Mouse (Mus musculus) stomach, embryonic 14.5 days (tissue): ENCODE measurements around the gene Gna13. TPM values are rescaled to one million over a fixed set of nuclear protein-coding genes. Genes with fewer than 3 reads are reported as not detected.

ENCODE experiments used
- ATAC-seq: fragments of 200-750 bp; cut with Nextera tagmentation; 2 replicates; pipeline ENCODE4 v1.8.0; 2017; ENCODE audit warnings: low read depth, moderate TSS enrichment; ENCODE audit not compliant: insufficient number of reproducible peaks, insufficient read depth, low FRiP score
- H3K27ac ChIP-seq: fragments of 300-500 bp; sonication (generic); 2 replicates; pipeline ENCODE4 v1.5.1; 2014; ENCODE audit warnings: mild to moderate bottlenecking, low read length, moderate library complexity, mixed read lengths
- H3K27me3 ChIP-seq: fragments of 300-500 bp; sonication (generic); 2 replicates; pipeline ENCODE4 v1.6.1; 2014; ENCODE audit warnings: low read length, control low read depth, mixed read lengths; ENCODE audit not compliant: control insufficient read depth, insufficient read depth
- H3K36me3 ChIP-seq: fragments of 300-500 bp; sonication (generic); 2 replicates; pipeline ENCODE4 v1.6.1; 2014; ENCODE audit warnings: mild to moderate bottlenecking, control low read depth, low read length, moderate library complexity, mixed read lengths; ENCODE audit not compliant: control insufficient read depth, insufficient read depth
- H3K4me1 ChIP-seq: fragments of 300-500 bp; sonication (generic); 2 replicates; pipeline ENCODE4 v1.6.1; 2014; ENCODE audit warnings: low read length, control low read depth, mixed read lengths; ENCODE audit not compliant: control insufficient read depth, insufficient read depth
- H3K4me2 ChIP-seq: fragments of 300-500 bp; sonication (generic); replicated peaks from 2 replicates; pipeline ENCODE4 v1.6.1; 2014; ENCODE audit warnings: low read depth, low read length, control low read depth
- H3K4me3 ChIP-seq: fragments of 300-500 bp; sonication (generic); 2 replicates; pipeline ENCODE4 v1.5.1; 2014; ENCODE audit warnings: low read depth, low read length, control low read depth
- H3K9ac ChIP-seq: fragments of 300-500 bp; sonication (generic); replicated peaks from 2 replicates; pipeline ENCODE4 v1.6.1; 2014; ENCODE audit warnings: low read depth, mild to moderate bottlenecking, control low read depth, low read length, moderate library complexity, mixed read lengths
- H3K9me3 ChIP-seq: fragments of 300-500 bp; sonication (generic); 2 replicates; pipeline ENCODE4 v1.6.1; 2016; ENCODE audit warnings: low read depth, low read length, control low read depth; ENCODE audit not compliant: control insufficient read depth
- WGBS: fragments of 180-500 bp; shearing (Covaris S2); extraction: QIAGEN DNeasy Blood & Tissue Kit; methylation state at CpG from one replicate; pipeline ENCODE4 v1.1.7; 2014; 5-methylcytosine and 5-hydroxymethylcytosine counted together
- polyA plus RNA-seq: library from polyadenylated mRNA; unstranded; fragments of >200 nt; fragmentation: Nextera tagmentation; extraction: Ambion mirVana; gene quantifications from 2 replicates; pipeline ENCODE4 v1.2.1, GENCODE M21; 2014

Gna13 gene
- polyA plus RNA-seq, 1 experiment from 2014 or later = 34.0 TPM

- Histone ChIP-seq H3K4me2 (no peak overlapping the region), H3K4me1 (peaks cover 37% of the 10 kb centered on the region), H3K9ac (no peak overlapping the region), H3K27me3 (no peaks in the 10 kb centered on the region), H3K9me3 (no peaks in the 10 kb centered on the region; the same call in 1 of the 2 replicates), H3K36me3 (peaks cover 14% of the 10 kb centered on the region), H3K27ac (no peak overlapping the region), H3K4me3 (no peak overlapping the region)
- ATAC-seq = peak; percentile 42; the same call in 1 of the 2 replicates
- WGBS = 77% methylated on average over 3 of the region's 3 CpGs
Observed at GRCm38 (mm10) chr11:109369026-109369637, 6.5 kb downstream of the Gna13 start.

GRCm38 (mm10) chr11:109375412-109375811 is 12.8 kb downstream of the Gna13 start:
- Histone ChIP-seq H3K36me3 (no peaks in the 10 kb centered on the region; the same call in 1 of the 2 replicates), H3K4me3 (no peak overlapping the region), H3K9ac (no peak overlapping the region), H3K4me2 (no peak overlapping the region), H3K4me1 (peaks cover 15% of the 10 kb centered on the region; the same call in 1 of the 2 replicates), H3K9me3 (no peaks in the 10 kb centered on the region; the same call in 1 of the 2 replicates), H3K27ac (no peak overlapping the region), H3K27me3 (no peaks in the 10 kb centered on the region)
- no peak for ATAC-seq
- 69% methylated on average over 7 of the region's 7 CpGs for WGBS

- no peak overlapping the region for H3K4me2 ChIP-seq
- 51% methylated on average over 7 of the region's 7 CpGs for WGBS
- no peak overlapping the region for H3K4me3 ChIP-seq
- no peak overlapping the region for H3K27ac ChIP-seq
- no peak for ATAC-seq
- H3K27me3 ChIP-seq = no peaks in the 10 kb centered on the region
- H3K9ac ChIP-seq = no peak overlapping the region
- peaks cover 15% of the 10 kb centered on the region; the same call in 1 of the 2 replicates for H3K4me1 ChIP-seq
- no peaks in the 10 kb centered on the region; the same call in 1 of the 2 replicates for H3K9me3 ChIP-seq
- no peaks in the 10 kb centered on the region; the same call in 1 of the 2 replicates for H3K36me3 ChIP-seq
Observed at GRCm38 (mm10) chr11:109376484-109377143, 14.0 kb downstream of the Gna13 start.

GRCm38 (mm10) chr11:109377477-109377876 is 14.8 kb downstream of the Gna13 start:
- Histone ChIP-seq H3K4me2 (no peak overlapping the region), H3K9me3 (no peaks in the 10 kb centered on the region; the same call in 1 of the 2 replicates), H3K27ac (no peak overlapping the region; the same call in 1 of the 2 replicates), H3K4me3 (no peak overlapping the region), H3K27me3 (no peaks in the 10 kb centered on the region), H3K9ac (no peak overlapping the region), H3K4me1 (peaks cover 15% of the 10 kb centered on the region; the same call in 1 of the 2 replicates), H3K36me3 (no peaks in the 10 kb centered on the region; the same call in 1 of the 2 replicates)
- ATAC-seq = no peak
- 56% methylated on average over 10 of the region's 10 CpGs for WGBS

GRCm38 (mm10) chr11:109378051-109378450 is 15.4 kb downstream of the Gna13 start:
- ATAC-seq = no peak
- no peaks in the 10 kb centered on the region; the same call in 1 of the 2 replicates for H3K36me3 ChIP-seq
- H3K4me2 ChIP-seq = no peak overlapping the region
- 57% methylated on average over 7 of the region's 7 CpGs for WGBS
- no peaks in the 10 kb centered on the region for H3K27me3 ChIP-seq
- peaks cover 15% of the 10 kb centered on the region; the same call in 1 of the 2 replicates for H3K4me1 ChIP-seq
- H3K4me3 ChIP-seq = no peak overlapping the region
- H3K27ac ChIP-seq = no peak overlapping the region
- no peak overlapping the region for H3K9ac ChIP-seq
- H3K9me3 ChIP-seq = no peaks in the 10 kb centered on the region; the same call in 1 of the 2 replicates

GRCm38 (mm10) chr11:109380662-109381061 is 18.0 kb downstream of the Gna13 start:
- H3K36me3 ChIP-seq = no peaks in the 10 kb centered on the region
- no peak overlapping the region for H3K4me3 ChIP-seq
- peaks cover 15% of the 10 kb centered on the region; the same call in 1 of the 2 replicates for H3K4me1 ChIP-seq
- no peaks in the 10 kb centered on the region for H3K27me3 ChIP-seq
- ATAC-seq = no peak
- H3K27ac ChIP-seq = no peak overlapping the region
- no peaks in the 10 kb centered on the region for H3K9me3 ChIP-seq
- no peak overlapping the region for H3K4me2 ChIP-seq
- H3K9ac ChIP-seq = no peak overlapping the region
- 77% methylated on average over 5 of the region's 5 CpGs for WGBS

GRCm38 (mm10) chr11:109385296-109385695 is 22.7 kb downstream of the Gna13 start:
- H3K9ac ChIP-seq = no peak overlapping the region
- H3K27ac ChIP-seq = no peak overlapping the region
- H3K4me1 ChIP-seq = no peaks in the 10 kb centered on the region
- H3K27me3 ChIP-seq = no peaks in the 10 kb centered on the region
- ATAC-seq = no peak
- WGBS = 88% methylated on average over 8 of the region's 8 CpGs
- no peak overlapping the region for H3K4me3 ChIP-seq
- no peak overlapping the region for H3K4me2 ChIP-seq
- no peaks in the 10 kb centered on the region for H3K36me3 ChIP-seq
- H3K9me3 ChIP-seq = no peaks in the 10 kb centered on the region

GRCm38 (mm10) chr11:109389046-109389445 is 26.4 kb downstream of the Gna13 start:
- H3K4me1 ChIP-seq = no peaks in the 10 kb centered on the region
- H3K9me3 ChIP-seq = no peaks in the 10 kb centered on the region
- H3K27me3 ChIP-seq = no peaks in the 10 kb centered on the region
- H3K36me3 ChIP-seq = no peaks in the 10 kb centered on the region; the same call in 1 of the 2 replicates
- H3K4me2 ChIP-seq = no peak overlapping the region
- H3K4me3 ChIP-seq = no peak overlapping the region
- no peak for ATAC-seq
- H3K9ac ChIP-seq = no peak overlapping the region
- no peak overlapping the region for H3K27ac ChIP-seq
- 66% methylated on average over 5 of the region's 5 CpGs for whole genome bisulfite sequencing
